Mouse (Mus musculus): Measurements from ENCODE around the gene A730071L15Rik.

Gene A730071L15Rik

GRCm38 (mm10) chr11:6183246-6183645, 16.6 kb upstream of the A730071L15Rik start:
- no peak for DNase-seq (ENCODE audit: extremely low spot score)

DNA sequence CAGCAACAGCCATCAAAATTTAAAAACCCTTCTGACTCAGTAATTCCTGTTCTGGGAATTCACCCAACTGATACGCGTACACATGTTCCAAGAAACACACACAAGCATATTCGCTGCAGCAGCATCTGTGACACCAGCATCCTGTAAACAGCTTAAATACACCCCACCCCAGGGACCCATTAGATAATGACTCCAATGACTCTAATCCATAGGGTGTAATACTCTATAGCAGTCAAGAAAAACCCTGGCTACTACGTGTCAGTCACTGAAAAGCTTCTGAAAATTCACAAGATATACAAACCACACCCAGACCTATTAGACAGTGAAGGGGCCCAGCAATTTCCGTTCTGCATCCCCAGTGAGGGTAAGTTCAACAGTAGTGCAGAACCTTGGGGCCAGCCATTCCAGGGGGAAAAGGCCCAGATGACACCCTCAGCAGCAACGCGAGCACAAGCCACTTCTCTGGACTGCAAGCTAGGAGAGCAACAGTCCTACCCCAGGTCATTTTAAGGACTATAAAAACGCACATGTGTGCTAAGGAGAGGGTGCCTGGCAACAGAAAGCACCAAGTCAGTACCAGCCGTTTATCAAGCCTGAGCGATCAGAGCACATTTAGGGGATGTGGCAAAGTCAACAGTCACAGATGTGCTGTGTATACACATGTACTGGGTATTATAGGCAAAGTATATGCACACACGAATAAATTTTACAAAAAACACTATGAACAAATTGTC, 15.5 kb upstream of the A730071L15Rik start:
- no peak for DNase-seq (ENCODE audit: extremely low spot score)

GRCm38 (mm10) chr11:6187399-6187798, 12.4 kb upstream of the A730071L15Rik start:
- no peak for DNase-seq (ENCODE audit: extremely low spot score)

DNA sequence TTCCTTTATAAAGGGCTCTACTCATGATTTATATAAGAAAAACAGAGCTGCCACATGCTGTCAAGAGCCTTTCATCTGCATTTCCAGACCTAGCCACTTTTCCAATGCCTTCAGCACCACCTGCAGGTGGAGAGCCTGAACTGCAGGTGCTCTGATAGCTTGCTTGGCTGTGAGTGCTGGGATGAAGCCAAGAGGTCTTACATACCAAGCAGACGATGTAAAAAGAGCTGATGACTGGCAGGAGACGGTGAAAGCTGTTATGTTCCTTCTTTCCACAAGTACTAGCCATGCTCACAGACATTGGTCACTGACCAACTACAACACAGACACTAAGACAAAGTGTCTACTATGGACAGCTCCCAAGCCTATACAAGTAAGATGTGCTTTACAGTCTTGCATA, 12.0 kb upstream of the A730071L15Rik start:
- DNase-seq (ENCODE audit: extremely low spot score), result peak; percentile 76

GRCm38 (mm10) chr11:6196780-6197179, 3.0 kb upstream of the A730071L15Rik start:
- DNase-seq (ENCODE audit: extremely low spot score), result no peak

DNA sequence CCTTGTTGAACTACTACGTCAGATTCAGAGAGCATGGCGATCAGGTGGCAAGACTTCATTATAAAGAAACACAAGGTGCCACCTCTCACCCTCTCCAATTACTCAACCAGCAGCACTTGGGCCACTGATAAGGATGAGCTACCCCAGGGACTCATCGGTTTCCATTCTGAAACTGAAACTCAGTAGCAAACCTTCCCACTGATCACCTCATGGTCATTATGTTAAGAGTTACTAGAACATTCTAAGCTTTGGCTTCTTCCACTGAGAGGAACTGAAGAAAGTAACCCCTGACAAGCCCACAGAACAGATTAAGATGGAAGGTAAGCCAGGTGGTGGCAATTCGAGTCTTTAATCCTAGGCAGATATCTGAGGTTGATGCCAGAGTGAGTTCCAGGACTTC, 1.4 kb upstream of the A730071L15Rik start:
- no peak for DNase-seq (ENCODE audit: extremely low spot score)

DNA sequence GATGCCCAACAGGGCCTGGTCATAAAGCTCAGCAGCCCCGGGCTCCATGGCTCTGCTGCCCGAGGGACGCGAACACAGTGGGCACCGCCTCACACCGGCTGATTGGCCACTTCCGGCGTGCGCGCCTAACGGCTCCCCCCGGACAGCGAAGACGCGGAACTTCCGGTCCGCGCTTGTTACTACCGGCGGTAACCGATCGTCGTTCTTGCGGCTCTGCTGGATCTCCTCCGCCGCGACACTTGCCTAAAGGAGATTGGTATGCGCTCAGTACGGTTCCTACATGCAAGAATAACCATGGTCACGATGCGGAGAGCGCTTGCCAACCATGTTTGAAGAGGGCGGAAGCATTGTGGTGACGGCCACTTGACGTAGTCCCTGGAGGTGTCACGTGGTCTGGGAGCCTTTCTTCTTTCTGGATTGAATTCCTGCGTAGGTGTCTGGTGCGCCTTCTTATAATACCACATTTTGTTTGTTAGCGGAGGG, 299 bp downstream of the A730071L15Rik start, which contains the start of gene Nudcd3:
Gene Nudcd3, minus strand, starts transcription at position 329 of the 483 bp plus-strand sequence.
- peak; percentile 90 for DNase-seq (ENCODE audit: extremely low spot score)

DNA sequence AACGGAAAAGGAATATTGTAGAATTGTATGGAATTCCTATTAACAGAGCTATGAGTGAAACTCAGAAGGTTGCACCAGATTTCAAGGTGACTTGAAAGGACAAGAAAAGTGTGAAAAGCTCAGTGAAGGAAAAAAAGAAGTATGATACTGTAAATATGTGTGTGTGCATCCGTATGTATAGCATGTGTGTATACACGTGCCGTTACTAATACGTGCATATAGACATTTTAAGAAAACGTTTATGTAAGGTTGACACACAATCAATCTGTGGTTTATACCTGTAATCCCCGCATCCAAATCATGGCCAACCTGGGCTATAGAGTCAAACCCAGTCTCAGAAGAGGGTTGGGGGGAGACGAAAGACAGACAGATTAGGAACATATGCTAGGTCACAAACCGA, 741 bp downstream of the A730071L15Rik start:
- no peak for DNase-seq (ENCODE audit: extremely low spot score)

- no peak for DNase-seq (ENCODE audit: extremely low spot score)
Measured at GRCm38 (mm10) chr11:6207090-6207489, 7.3 kb downstream of the A730071L15Rik start.

GRCm38 (mm10) chr11:6208158-6208557, 8.3 kb downstream of the A730071L15Rik start:
- no peak for DNase-seq (ENCODE audit: extremely low spot score)

GRCm38 (mm10) chr11:6216834-6217233, 17.0 kb downstream of the A730071L15Rik start:
- DNase-seq (ENCODE audit: extremely low spot score), result no peak

DNA sequence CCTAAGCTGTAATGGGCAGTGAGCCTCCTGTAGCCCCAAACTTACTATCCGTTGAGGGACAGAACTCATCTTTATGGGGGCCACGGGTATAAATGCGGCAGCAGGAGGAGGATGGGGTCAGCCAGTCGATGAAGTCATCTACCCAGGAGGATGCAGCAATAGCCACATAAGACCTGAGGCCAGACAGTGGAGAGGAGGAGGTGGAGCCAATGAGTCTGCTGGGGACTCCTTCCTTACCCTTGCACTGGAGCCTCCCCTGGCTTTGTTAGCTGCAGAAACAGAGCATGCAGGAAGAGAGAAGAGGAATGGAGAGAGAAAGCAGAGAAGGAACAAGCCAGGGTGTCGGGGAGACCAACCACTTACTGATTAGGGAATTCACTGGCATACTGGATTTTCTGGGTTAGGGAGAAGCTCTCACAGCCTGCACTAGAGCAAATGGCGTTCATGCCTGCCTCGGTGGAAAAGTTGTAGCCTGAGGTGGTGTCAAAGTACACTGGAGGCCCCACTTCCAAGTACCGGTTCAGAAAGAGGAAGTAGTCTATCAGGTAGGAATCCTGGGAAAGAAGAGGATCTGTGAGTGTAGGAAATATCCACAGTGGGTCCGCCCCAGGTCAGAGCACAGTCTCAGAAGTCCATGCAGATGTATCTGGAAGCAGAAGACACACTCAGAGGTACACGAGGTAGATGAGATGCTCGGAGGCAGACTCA, 18.5 kb downstream of the A730071L15Rik start:
- no peak for DNase-seq (ENCODE audit: extremely low spot score)

DNA sequence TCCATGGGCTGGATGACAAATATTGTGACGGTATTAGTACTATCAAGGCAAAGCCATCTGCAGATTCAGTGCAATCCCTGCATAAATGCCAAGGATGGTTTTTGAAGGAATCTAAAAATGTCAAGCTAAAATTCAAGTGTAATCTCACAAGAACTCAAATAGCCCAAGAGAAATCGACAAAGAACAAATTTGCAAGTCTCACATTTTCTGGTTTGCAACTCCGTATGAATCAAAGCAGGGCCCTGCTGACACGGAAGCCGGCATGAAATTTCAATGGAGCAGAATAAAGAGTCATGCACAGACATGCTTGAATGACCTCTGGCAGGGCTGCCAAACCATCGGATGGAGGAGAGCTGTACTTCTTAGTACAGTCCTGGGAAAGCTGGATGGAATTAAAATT, 20.1 kb downstream of the A730071L15Rik start:
- DNase-seq (ENCODE audit: extremely low spot score), result no peak

- no peak for DNase-seq (ENCODE audit: extremely low spot score)
Measured at GRCm38 (mm10) chr11:6222187-6222586, 22.4 kb downstream of the A730071L15Rik start.

GRCm38 (mm10) chr11:6224541-6225229, 24.9 kb downstream of the A730071L15Rik start:
- no peak for DNase-seq (ENCODE audit: extremely low spot score)

GRCm38 (mm10) chr11:6230012-6230411, 30.2 kb downstream of the A730071L15Rik start, which contains the start of gene Npc1l1:
Gene Npc1l1, minus strand, starts transcription at chr11:6230143.
- no peak for DNase-seq (ENCODE audit: extremely low spot score)

DNA sequence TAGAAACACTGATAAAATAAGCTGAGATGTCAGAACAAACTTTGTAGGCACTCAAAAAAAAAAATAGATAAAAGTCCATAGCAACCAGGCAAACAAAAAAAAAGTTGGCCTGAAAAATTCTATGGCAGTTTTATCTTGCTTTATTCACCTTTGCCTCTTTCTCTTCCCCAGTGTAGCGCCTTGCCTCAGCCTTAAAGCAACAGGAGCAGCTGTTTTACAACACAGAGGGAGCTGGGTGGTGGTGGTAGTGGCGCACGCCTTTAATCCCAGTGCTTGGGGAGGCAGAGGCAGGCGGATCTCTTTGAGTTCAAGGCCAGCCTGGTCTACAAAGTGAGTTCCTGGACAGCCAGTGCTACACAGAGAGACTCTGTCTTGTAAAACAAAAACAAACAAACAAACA, 33.2 kb downstream of the A730071L15Rik start:
- DNase-seq (ENCODE audit: extremely low spot score), result no peak

GRCm38 (mm10) chr11:6244707-6245106, 44.9 kb downstream of the A730071L15Rik start:
- DNase-seq (ENCODE audit: extremely low spot score), result no peak
